In the genomic region with DNA sequence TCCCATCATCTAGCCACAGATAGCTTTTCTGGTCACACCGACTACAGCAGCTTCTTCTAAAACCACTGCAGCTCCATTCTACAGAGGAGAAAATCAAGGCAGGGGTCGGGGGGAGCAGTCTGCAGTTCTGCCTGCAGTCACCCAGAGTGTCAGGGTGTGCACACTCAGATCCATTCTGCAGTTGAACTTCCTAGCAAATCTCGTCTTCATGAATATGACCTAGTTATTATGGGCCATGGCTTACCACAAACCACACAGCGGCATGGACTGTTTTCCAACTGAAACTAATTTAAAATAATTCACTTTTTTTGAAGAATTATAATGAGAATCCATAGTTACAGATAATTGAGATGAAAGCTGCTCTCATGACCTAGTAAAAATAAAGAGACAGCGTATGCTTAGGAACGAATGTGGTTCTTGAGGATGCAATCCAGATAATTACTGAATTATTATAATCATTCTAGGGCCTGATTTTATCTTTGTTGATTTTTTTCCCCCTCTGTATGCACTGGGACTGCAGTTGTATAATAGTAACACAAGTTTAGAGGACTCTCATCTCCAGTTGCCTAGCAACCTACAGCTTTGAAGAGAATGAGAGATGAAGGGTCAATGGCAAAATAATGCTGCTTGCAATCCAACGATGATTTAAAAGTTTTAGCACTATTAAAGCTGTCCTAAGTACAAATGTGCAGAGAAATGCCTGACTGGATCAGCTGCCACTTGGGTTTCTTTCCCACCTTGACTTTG, we compare ENCODE assay signal across 23 mouse cellular contexts. TPM values are rescaled to one million over a fixed set of nuclear protein-coding genes. Genes with fewer than 3 reads are reported as not detected.
DNase-seq lines count a peak whose midpoint lies in the region; ATAC-seq lines count a peak whose summit lies in the region.
"Had no signal": no experiment of that assay in that cellular context is flagged by ENCODE, and none has a peak within 500 bp of the region (broad histone marks: within the 10 kb centered on the region; RNA-seq: fewer than 3 reads in every experiment).

No protein-coding gene starts in this region.

- intact Hi-C loops in left cerebral cortex, postnatal 36 days (cut with DNase I), result loop anchor here (2.0 kb wide), 1 partner anchor 39 kb away; no protein-coding TSS in a partner anchor

- H3K27me3 ChIP-seq in embryonic facial prominence, embryonic 13.5 days, result no peaks in the 10 kb centered on the region
- H3K27me3 ChIP-seq: embryonic facial prominence, embryonic 12.5 days; heart, embryonic 12.5 days; hindbrain, embryonic 12.5 days; limb, embryonic 12.5 days; liver, embryonic 12.5 days; stomach, embryonic 15.5 days had no signal

- H3K9me3 ChIP-seq in embryonic facial prominence, embryonic 13.5 days, result no peaks in the 10 kb centered on the region
- H3K9me3 ChIP-seq: embryonic facial prominence, embryonic 12.5 days; heart, embryonic 12.5 days; hindbrain, embryonic 12.5 days; limb, embryonic 12.5 days; liver, embryonic 12.5 days; stomach, embryonic 15.5 days had no signal

- no peaks in the 10 kb centered on the region for H3K36me3 ChIP-seq in embryonic facial prominence, embryonic 13.5 days
- H3K36me3 ChIP-seq: embryonic facial prominence, embryonic 12.5 days; heart, embryonic 12.5 days; hindbrain, embryonic 12.5 days; limb, embryonic 12.5 days; liver, embryonic 12.5 days; stomach, embryonic 15.5 days had no signal

- no peak overlapping the region for H3K9ac ChIP-seq in embryonic facial prominence, embryonic 13.5 days
- H3K9ac ChIP-seq: embryonic facial prominence, embryonic 12.5 days; heart, embryonic 12.5 days; hindbrain, embryonic 12.5 days; limb, embryonic 12.5 days; liver, embryonic 12.5 days; stomach, embryonic 15.5 days had no signal

- no peak overlapping the region for H3K4me2 ChIP-seq in embryonic facial prominence, embryonic 13.5 days
- H3K4me2 ChIP-seq: embryonic facial prominence, embryonic 12.5 days; heart, embryonic 12.5 days; hindbrain, embryonic 12.5 days; limb, embryonic 12.5 days; liver, embryonic 12.5 days; stomach, embryonic 15.5 days had no signal

- 0 out of 2 replicates have a peak, but pooled peaks have one; percentile 20 for ATAC-seq in embryonic facial prominence, embryonic 13.5 days (ENCODE audit: insufficient number of reproducible peaks, insufficient read depth, low FRiP score, low TSS enrichment, low read depth)
- ATAC-seq: liver, embryonic 12.5 days had no signal

- no peaks in the 10 kb centered on the region for H3K4me1 ChIP-seq in embryonic facial prominence, embryonic 13.5 days
- H3K4me1 ChIP-seq: embryonic facial prominence, embryonic 12.5 days; heart, embryonic 12.5 days; limb, embryonic 12.5 days; liver, embryonic 12.5 days; stomach, embryonic 15.5 days had no signal

- H3K27ac ChIP-seq in embryonic facial prominence, embryonic 13.5 days, result no peak overlapping the region
- H3K27ac ChIP-seq: embryonic facial prominence, embryonic 12.5 days; gastrocnemius, adult 2 months; hindbrain, embryonic 12.5 days; limb, embryonic 12.5 days; liver, embryonic 12.5 days; stomach, embryonic 15.5 days had no signal

- WGBS in embryonic facial prominence, embryonic 13.5 days, result 55% methylated on average over 7 of the region's 7 CpGs

- peak; percentile 17 for DNase-seq in heart, adult 11 months
- DNase-seq in heart, adult 8-10 months (ENCODE audit: low spot score), result no peak
- peak; percentile 52 for DNase-seq in brain, adult 2 months (ENCODE audit: low read depth, low spot score)
- peak; percentile 62 for DNase-seq in retina, embryonic 14.5 days (ENCODE audit: low spot score)
- DNase-seq in cerebellum, postnatal 36 days, result no peak
- DNase-seq in left cerebral cortex, postnatal 36 days (ENCODE audit: low spot score in 2 of 2), result no peak
- DNase-seq: adrenal gland, adult 2 months; cerebellum, adult 11 months; gastrocnemius, adult 2 months; heart, postnatal 14 days; kidney, adult 9 months; kidney, postnatal 4 days; lung, adult 2 months; lung, postnatal 4 days; thymus, adult 2 months had no signal

- H3K4me3 ChIP-seq in embryonic facial prominence, embryonic 13.5 days, result no peak overlapping the region
- H3K4me3 ChIP-seq: embryonic facial prominence, embryonic 12.5 days; gastrocnemius, adult 2 months; heart, embryonic 12.5 days; hindbrain, embryonic 12.5 days; limb, embryonic 12.5 days; liver, embryonic 12.5 days; stomach, embryonic 15.5 days had no signal

RNA-seq across cellular contexts. Expression of a gene that starts 27.7 kb away (rescaled TPM):
- total RNA-seq in heart, adult 8-10 months (2022), result under 1 TPM in 1 of 4 experiments, not detected in 3; 0.06 TPM
- polyA plus RNA-seq in embryonic facial prominence, embryonic 13.5 days (2015; fragmentation: Nextera tagmentation; extraction: Ambion mirVana), result 4.1 and 6.3 TPM in 2 replicates
- total RNA-seq in left cerebral cortex, postnatal 36 days (2021), result 100 to 1,000 TPM; 128 to 158 TPM
- total RNA-seq: gastrocnemius, adult 2 months; neutrophil, adult 5-6 weeks had no signal

Comparison
In these comparisons a context has a peak if more than half of its experiments do, and no peak if none do; other contexts are left out.
1. DNase-seq: peak in heart, adult 11 months (single experiment), brain, adult 2 months (single experiment) and retina, embryonic 14.5 days (single experiment); none in heart, adult 8-10 months (single experiment), cerebellum, postnatal 36 days (0 of 2) and left cerebral cortex, postnatal 36 days (0 of 2).
2. RNA of a gene that starts 27.7 kb away (total RNA-seq): 128 to 158 TPM in left cerebral cortex, postnatal 36 days; 0.06 TPM in heart, adult 8-10 months; every median in the first group is over 100 times any median in the second.